Mouse (Mus musculus): ENCODE data around the gene Slc25a16.
"Not testable (repeated sequence)": the region's sequence is repeated elsewhere in the genome, so short reads cannot be mapped to it uniquely, and the experiment has no call there.

The Slc25a16 gene

DNA sequence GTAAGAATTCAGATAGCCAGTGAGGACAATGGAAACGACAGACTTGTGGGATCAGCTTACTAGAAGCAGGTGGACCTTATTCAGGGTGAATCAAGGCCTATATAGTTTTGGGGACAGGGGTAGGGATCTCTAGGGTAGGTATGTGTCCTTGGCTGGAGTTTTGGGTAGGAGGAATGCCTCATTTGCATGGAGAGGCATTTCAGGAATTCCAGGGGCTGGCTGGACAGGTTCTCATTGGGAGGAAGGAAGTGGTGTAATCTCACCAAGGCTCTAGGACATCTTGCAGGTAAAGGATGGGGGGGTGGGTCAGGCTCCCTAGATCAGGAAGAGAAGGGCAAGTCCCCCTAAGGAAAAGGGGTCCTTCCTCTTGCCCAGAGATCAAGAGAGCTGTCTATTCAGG is 17.6 kb upstream of the Slc25a16 start:
- DNase-seq (ENCODE audit: low spot score), result no peak

GRCm38 (mm10) chr10:62906336-62906735 is 14.1 kb upstream of the Slc25a16 start:
- DNase-seq (ENCODE audit: low spot score), result no peak

DNA sequence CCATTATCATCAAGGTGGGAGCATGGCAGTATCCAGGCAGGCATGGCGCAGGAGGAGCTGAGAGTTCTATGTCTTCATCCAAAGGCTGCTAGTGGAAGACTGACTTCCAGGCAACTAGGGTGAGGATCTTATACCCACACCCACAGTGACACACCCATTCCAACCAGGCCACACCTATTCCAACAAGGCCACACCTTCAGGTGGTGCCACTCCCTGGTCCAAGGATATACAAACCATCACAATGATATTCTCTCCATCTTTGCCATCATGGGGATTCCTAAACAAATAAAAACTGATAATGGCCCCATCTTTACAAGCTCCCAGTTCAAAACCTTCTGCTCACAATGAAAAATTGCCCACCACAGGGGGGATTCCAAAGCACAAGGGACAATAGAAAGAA is 11.5 kb upstream of the Slc25a16 start, which contains the start of gene Tet1:
Tet1 (minus strand) TSS at position 101 of the 400 bp plus-strand sequence.
- not testable (repeated sequence) for DNase-seq (ENCODE audit: low spot score)

DNA sequence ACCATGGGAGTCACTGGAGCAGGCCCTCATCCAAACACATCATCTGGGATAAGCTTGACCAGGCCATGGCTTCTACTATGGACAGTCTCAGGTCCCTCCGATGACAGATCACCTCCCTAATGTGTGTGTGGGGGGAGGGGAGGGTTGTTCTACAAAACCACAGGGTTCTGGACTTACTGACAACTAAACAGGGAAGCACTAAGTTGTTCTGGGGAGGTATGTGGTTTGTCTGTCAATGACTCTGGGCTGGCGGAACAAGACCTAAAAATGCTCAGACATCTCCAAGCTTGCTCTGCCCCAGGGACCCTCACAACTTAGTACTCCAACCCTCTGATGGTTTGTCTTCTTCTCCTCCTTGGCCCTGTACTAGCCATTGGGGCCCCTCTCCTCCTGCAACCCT is 9.3 kb upstream of the Slc25a16 start:
- DNase-seq (ENCODE audit: low spot score), result no peak

- DNase-seq (ENCODE audit: low spot score), result no peak
Observed at GRCm38 (mm10) chr10:62918985-62919384, 1.4 kb upstream of the Slc25a16 start.

DNA sequence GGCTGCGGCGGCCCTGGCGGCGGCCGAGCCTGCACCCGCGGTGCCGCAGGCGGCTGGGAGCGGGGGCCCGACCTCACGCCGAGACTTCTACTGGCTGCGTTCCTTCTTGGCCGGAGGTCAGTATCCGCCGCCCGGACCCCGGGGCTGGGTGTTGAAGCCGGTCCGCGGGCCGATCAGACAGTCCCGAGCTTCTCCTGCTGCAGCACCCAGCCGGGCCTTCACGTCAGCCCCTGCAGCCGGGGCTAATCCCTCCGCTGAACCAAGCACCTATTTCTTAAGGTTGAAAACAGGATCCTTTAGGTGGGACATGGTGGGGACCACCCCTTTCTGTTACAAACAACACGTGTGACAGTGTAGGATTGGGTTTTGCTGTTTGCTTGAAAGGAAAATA is 328 bp downstream of the Slc25a16 start:
- no peak for DNase-seq (ENCODE audit: low spot score)

GRCm38 (mm10) chr10:62924096-62924635 is 3.7 kb downstream of the Slc25a16 start:
- DNase-seq (ENCODE audit: low spot score), result no peak

DNA sequence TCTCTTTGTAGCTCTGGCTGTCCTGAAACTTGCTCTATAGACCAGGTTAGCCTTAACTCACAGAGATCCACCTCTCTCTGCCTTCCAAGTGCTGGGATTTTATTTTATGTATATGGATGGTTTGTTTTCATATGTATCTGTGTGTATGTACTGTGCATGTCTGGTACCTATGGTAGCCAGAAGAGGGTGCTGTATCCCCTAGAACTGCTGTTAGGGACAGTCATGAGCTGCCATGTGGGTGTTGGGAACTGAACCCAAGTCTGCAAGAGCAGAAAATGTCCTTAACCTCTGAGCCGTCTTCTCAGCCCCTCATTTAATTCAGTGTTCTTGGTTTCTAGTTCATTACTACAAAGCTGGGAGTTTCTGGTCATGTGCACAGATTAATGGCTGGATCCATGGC is 11.9 kb downstream of the Slc25a16 start:
- no peak for DNase-seq (ENCODE audit: low spot score)

DNA sequence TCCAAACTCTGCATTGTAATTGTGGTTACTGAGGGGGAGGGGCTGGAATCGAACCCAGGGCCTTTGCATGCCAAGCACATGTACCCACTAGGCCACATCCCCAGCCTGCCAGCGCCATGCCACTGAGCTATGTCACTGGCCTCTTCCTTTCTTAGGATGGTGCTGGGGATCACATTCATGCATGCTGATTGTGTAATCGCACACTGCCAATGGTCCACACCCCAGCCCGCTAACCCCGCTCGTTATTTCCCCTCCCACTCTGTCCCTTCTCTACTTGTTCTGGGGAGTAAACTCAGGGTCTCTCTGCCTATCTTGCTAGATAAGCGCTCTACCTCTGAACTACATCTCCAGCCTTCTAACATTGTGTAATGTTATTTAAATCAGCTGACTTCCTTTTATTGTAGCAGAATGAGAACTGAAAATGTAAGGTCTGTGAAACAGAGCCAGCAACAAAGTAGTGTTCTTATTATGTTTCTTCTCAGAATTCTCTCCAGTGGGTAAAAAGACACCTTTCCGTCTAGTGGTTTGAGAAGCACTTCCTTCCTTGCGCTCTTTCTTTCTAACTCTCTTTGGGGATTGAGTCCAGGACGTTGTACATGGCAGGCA is 24.6 kb downstream of the Slc25a16 start:
- no peak for DNase-seq (ENCODE audit: low spot score)

- DNase-seq (ENCODE audit: low spot score), result peak; percentile 91
Observed at GRCm38 (mm10) chr10:62946738-62947471, 26.5 kb downstream of the Slc25a16 start, which contains the start of gene Dna2. Gene Dna2, plus strand, starts transcription at chr10:62947026.

GRCm38 (mm10) chr10:62948551-62948950 is 28.1 kb downstream of the Slc25a16 start:
- no peak for DNase-seq (ENCODE audit: low spot score)

GRCm38 (mm10) chr10:62963956-62964355 is 43.5 kb downstream of the Slc25a16 start:
- DNase-seq (ENCODE audit: low spot score), result no peak

GRCm38 (mm10) chr10:62965796-62966195 is 45.4 kb downstream of the Slc25a16 start:
- DNase-seq (ENCODE audit: low spot score), result no peak

- DNase-seq (ENCODE audit: low spot score), result no peak
Observed at GRCm38 (mm10) chr10:62966291-62966690, 45.9 kb downstream of the Slc25a16 start.

GRCm38 (mm10) chr10:62971821-62972220 is 51.4 kb downstream of the Slc25a16 start:
- no peak for DNase-seq (ENCODE audit: low spot score)

DNA sequence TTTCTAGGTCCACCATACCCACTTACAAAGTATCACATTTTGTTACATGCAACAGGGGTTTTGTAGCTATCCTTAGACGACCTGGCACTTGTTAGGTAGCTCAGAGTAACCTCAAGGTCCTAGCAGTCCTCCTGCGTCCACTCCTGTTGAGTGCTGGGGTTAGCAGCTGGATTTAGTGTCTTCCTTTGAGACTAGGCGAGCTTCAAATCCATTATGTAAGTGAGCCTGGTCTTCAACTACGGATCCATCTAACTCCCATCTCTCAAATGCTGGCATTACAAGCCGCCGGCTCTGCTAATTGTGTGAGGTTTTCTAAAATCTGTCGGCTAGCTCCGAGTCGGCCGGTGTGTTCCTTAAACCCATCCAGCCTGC is 59.2 kb downstream of the Slc25a16 start:
- no peak for DNase-seq (ENCODE audit: low spot score)

- peak; percentile 87 for DNase-seq (ENCODE audit: low spot score)
Observed at GRCm38 (mm10) chr10:62980039-62980954, 59.9 kb downstream of the Slc25a16 start, which contains the start of gene Rufy2. Gene Rufy2, plus strand, starts transcription at chr10:62980223.

DNA sequence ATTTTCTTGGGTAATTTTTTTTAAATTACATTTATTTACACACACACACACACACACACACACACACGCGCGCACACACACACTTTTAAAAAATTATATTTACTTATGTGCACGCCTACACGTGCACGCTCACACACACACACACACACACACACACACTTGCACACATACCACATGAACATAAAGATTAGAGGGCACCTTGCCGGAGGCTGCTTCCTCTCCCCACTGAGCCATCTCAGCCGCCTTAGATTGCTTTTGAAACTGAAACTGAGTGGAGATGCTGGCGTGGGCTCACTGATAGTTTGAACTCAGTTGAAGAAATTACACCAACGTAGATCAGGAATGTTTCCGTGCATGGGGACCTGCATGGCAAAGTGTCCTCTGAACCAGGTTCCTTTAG is 63.6 kb downstream of the Slc25a16 start:
- DNase-seq (ENCODE audit: low spot score), result no peak

GRCm38 (mm10) chr10:62984495-62984894 is 64.1 kb downstream of the Slc25a16 start:
- peak; percentile 34 for DNase-seq (ENCODE audit: low spot score)

DNA sequence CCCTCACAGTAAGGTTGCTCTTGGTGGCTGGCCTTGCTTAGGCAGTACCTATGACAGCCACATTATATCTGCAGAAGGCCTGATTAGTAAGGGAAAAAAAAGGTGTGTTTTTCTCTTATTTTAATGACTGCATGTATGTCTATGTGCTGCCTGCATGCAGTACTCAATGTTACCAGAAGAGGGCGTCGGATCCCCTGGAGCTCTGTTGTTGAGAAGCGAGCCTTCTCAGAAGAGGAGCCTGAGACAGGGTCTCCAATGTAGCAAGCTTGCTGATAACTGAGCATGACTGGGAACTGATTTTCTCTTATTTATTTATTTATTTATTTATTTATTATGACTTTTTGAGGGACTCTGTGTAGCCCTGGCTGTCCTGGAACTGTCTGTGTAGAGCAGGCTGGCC is 66.9 kb downstream of the Slc25a16 start:
- DNase-seq (ENCODE audit: low spot score), result peak; percentile 18

DNA sequence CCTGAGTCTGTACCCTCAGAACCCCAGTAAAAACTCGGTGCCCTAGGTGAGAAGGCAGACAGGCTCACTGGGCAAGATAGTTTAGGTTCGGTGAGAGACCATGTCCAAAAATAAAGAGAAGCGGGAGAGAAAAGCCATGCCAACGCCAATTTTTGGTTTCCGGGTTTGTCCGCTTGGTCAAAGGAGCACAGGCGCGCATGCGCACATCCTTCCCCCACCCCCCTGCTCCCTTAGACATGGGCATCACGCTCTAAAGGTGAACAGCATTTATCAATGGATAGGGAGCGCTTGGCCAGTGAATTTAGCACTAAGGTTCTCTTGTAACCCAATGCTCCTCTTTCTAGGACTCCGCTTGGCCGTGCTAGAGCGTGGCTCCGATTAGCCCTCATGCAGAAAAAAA is 70.2 kb downstream of the Slc25a16 start:
- no peak for DNase-seq (ENCODE audit: low spot score)

DNA sequence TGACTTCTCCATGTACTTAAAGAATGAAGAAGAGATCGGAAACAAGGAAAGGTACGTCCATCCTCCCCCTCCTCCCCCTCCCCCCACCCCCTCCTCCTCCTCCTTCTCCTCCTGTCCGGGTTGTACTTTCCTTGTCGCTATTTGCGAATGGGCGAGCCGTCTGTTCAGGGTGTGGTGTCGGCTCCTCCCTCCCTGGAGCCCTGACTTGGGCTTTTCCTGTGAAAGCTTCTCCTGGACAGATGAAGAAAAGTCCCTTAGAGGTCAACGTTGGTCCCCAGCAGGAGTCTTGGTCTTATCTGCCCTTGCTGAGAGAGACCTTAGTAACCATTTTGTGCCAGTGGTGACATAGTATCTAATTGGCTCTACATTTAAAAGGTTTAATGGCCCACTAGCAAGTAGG is 73.6 kb downstream of the Slc25a16 start:
- DNase-seq (ENCODE audit: low spot score), result no peak
